Mouse (Mus musculus) liver, embryonic 11.5 days (tissue): ENCODE data around the gene Gigyf2. TPM values are rescaled to one million over a fixed set of nuclear protein-coding genes. Genes with fewer than 3 reads are reported as not detected.

Source experiments
- ATAC-seq: fragments of 200-750 bp; cut with Nextera tagmentation; replicated peaks from 2 replicates; pipeline ENCODE4 v1.8.0; 2017; ENCODE audit warnings: moderate number of reproducible peaks, mild to moderate bottlenecking, moderate TSS enrichment, moderate library complexity; ENCODE audit not compliant: low FRiP score
- DNase-seq: peaks from one replicate; pipeline ENCODE4 v3.0.0-alpha.2; 2017; ENCODE audit warnings: low spot score
- H3K27ac ChIP-seq: fragments of 300-500 bp; sonication (generic); 2 replicates; pipeline ENCODE4 v1.5.1; 2014; ENCODE audit warnings: mild to moderate bottlenecking, low read depth, low read length, control low read depth
- H3K27me3 ChIP-seq: fragments of 300-500 bp; sonication (generic); replicated peaks from 2 replicates; pipeline ENCODE4 v1.6.1; 2014; ENCODE audit warnings: low read length, mixed read lengths; ENCODE audit not compliant: control insufficient read depth, insufficient read depth
- H3K36me3 ChIP-seq: fragments of 300-500 bp; sonication (generic); 2 replicates; pipeline ENCODE4 v1.6.1; 2014; ENCODE audit warnings: mild to moderate bottlenecking, low read length, moderate library complexity, mixed read lengths; ENCODE audit not compliant: control insufficient read depth, insufficient read depth
- H3K4me1 ChIP-seq: fragments of 300-500 bp; sonication (generic); replicated peaks from 2 replicates; pipeline ENCODE4 v1.6.1; 2014; ENCODE audit warnings: low read length, mixed read lengths; ENCODE audit not compliant: control insufficient read depth, insufficient read depth
- H3K4me2 ChIP-seq: fragments of 300-500 bp; sonication (generic); 2 replicates; pipeline ENCODE4 v1.6.1; 2014; ENCODE audit warnings: mild to moderate bottlenecking, control low read depth, moderate library complexity
- H3K4me3 ChIP-seq: fragments of 300-500 bp; sonication (generic); 2 replicates; pipeline ENCODE4 v1.5.1; 2014; ENCODE audit warnings: low read depth, low read length, control low read depth
- H3K9ac ChIP-seq: fragments of 300-500 bp; sonication (generic); 2 replicates; pipeline ENCODE4 v1.6.1; 2014; ENCODE audit warnings: low read depth, low read length, control low read depth
- H3K9me3 ChIP-seq: fragments of 300-500 bp; sonication (generic); 2 replicates; pipeline ENCODE4 v1.6.1; 2016; ENCODE audit warnings: low read length, inconsistent platforms, mixed read lengths; ENCODE audit not compliant: control insufficient read depth
- WGBS: fragments of 180-500 bp; shearing (Covaris S2); extraction: QIAGEN DNeasy Blood & Tissue Kit; methylation state at CpG from one replicate; pipeline ENCODE4 v1.1.7; 2014; 5-methylcytosine and 5-hydroxymethylcytosine counted together
- polyA plus RNA-seq: library from polyadenylated mRNA; unstranded; fragments of >200 nt; fragmentation: Nextera tagmentation; extraction: Ambion mirVana; gene quantifications from 2 replicates; pipeline ENCODE4 v1.2.1, GENCODE M21; 2014

Gigyf2 gene
- polyA plus RNA-seq: 35.1 and 40.4 TPM in 2 replicates

DNA sequence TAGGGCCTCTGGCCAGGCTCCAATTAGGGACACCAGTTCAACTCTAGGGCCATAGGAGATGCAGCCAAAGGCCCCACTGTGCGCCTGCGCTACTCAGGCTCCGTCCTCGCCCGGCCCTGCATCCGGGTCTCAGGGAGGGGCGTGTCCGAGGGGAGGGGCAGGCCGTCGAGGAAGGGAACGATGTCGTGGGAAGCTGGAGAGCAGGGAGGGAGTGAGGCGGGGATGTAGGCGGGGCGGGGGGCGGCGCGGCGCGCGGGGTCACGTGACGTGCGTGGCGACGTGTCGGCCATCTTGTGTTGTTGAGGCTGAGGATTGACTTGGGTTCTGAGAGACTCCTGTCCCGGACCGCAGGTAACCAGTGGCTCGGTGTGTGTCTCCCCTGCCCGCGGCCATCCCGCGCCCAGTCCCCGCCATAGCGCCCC is at the start of gene Gigyf2:
Gene Gigyf2 (plus strand): TSS at position 257 of the 422 bp plus-strand sequence.
- peak within 1 kb of the TSS; percentile 91 for H3K4me3 ChIP-seq
- peak; percentile 98 for ATAC-seq
- H3K4me2 ChIP-seq: peak within 1 kb of the TSS; percentile 84
- peaks cover 9% of the 10 kb centered on the region; the same call in 1 of the 2 replicates for H3K4me1 ChIP-seq
- 0% methylated on average over 30 of the region's 36 CpGs for WGBS
- peak; percentile 100 for DNase-seq
- peak within 1 kb of the TSS; percentile 88 for H3K9ac ChIP-seq
- H3K27me3 ChIP-seq: no peaks in the 10 kb centered on the region
- no peaks in the 10 kb centered on the region for H3K36me3 ChIP-seq
- no peaks in the 10 kb centered on the region for H3K9me3 ChIP-seq
- peak within 1 kb of the TSS; percentile 81 for H3K27ac ChIP-seq

DNA sequence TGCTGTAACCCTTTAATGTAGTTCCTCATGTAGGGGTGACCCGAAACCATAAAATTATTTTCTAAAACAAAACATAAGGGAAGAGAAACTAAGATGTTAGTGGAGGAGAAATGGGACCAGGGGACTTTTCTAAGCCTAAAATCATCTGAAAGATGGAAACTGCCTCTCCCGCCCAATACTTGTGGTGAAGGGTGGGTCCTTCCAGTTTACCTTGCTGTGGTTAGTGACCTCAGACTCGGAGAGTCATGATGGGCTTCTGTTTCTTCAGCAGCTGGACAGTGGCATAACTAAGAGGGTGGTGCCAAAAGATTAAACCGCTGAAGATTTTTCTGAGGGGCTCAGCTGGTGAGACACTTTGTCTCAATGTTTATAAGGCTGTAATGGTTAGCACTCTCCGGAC is 46.5 kb upstream of the Gigyf2 start:
- no peak overlapping the region for H3K27ac ChIP-seq
- H3K9ac ChIP-seq: no peak overlapping the region
- no peak overlapping the region for H3K4me3 ChIP-seq
- 71% methylated on average over 5 of the region's 5 CpGs for WGBS
- H3K36me3 ChIP-seq: no peaks in the 10 kb centered on the region
- no peaks in the 10 kb centered on the region for H3K4me1 ChIP-seq
- no peak overlapping the region for H3K4me2 ChIP-seq
- ATAC-seq (no peak), DNase-seq (no peak)
- no peaks in the 10 kb centered on the region for H3K9me3 ChIP-seq
- no peaks in the 10 kb centered on the region; the same call in 1 of the 2 replicates for H3K27me3 ChIP-seq

DNA sequence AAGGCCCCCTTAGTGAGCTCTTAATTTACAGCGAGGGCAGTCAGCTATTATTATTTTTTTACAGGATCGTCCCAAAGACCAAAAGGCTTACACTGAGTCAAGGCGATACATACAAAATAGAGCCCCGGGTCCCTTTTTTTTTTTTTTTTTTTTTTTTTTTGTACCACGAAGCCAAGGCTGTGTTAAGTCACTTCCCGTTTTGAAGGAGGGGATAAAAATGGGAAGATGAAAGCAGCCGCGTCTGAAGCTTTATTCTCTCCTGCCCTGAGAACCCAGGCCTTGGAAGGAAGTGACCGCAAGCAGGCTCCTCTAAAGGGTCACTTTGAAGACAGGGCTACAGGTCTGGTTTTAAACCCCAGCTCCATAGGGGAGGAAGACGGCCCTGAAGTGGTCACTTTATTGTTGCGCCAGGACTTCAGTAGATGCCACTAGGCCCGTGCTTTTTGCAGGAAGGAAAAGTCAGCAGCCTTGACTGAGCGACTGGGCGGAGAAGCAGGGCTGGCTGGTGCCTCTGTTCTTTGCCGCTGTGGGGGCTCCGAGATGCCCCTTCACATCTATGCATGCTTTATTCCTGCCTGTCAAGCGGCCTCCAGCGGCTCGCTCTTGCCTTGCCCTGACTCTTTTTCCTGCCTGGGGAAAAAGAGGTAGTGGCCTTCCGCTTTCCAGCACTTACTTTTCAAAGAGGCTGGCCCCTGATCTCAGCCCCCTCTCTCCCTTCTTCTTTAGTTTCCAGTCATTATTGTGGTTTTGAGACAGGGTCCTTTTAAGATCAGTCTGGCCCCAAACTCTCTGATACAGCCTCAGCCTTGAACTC is 45.0 kb upstream of the Gigyf2 start:
- WGBS: 22% methylated on average over 20 of the region's 20 CpGs
- ATAC-seq: no peak

DNA sequence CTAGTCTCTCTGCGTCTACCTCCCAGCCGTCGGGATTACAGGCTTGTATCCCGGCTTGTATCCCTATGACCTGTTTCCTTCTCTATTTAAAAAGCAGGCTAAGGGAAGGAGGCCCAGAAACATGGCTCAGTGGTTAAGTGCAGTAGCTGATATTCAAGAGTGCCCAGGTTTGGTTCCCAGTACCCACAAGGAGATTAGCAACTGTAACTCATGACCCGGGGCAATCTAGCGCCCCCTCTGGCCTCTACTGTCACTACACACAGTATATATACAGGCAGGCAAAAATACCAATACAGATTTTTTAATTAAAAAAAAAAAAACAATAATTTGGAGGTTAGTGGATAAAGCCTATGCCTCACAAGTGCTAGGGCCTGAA is 44.4 kb upstream of the Gigyf2 start:
- H3K9ac ChIP-seq: no peak overlapping the region
- no peaks in the 10 kb centered on the region for H3K4me1 ChIP-seq
- ATAC-seq: no peak
- no peaks in the 10 kb centered on the region for H3K36me3 ChIP-seq
- H3K4me3 ChIP-seq: no peak overlapping the region
- DNase-seq: no peak
- 59% methylated on average over 6 of the region's 6 CpGs for WGBS
- no peaks in the 10 kb centered on the region; the same call in 1 of the 2 replicates for H3K27me3 ChIP-seq
- H3K4me2 ChIP-seq: no peak overlapping the region
- no peaks in the 10 kb centered on the region for H3K9me3 ChIP-seq
- no peak overlapping the region for H3K27ac ChIP-seq

More for the DNA sequence above, 45.0 kb upstream of the Gigyf2 start:
- Histone ChIP-seq H3K36me3 (no peaks in the 10 kb centered on the region), H3K9ac (no peak overlapping the region), H3K27ac (no peak overlapping the region), H3K4me2 (peak overlapping the region; percentile 30), H3K4me3 (no peak overlapping the region), H3K27me3 (no peaks in the 10 kb centered on the region; the same call in 1 of the 2 replicates), H3K9me3 (no peaks in the 10 kb centered on the region), H3K4me1 (no peaks in the 10 kb centered on the region)
- DNase-seq: no peak

DNA sequence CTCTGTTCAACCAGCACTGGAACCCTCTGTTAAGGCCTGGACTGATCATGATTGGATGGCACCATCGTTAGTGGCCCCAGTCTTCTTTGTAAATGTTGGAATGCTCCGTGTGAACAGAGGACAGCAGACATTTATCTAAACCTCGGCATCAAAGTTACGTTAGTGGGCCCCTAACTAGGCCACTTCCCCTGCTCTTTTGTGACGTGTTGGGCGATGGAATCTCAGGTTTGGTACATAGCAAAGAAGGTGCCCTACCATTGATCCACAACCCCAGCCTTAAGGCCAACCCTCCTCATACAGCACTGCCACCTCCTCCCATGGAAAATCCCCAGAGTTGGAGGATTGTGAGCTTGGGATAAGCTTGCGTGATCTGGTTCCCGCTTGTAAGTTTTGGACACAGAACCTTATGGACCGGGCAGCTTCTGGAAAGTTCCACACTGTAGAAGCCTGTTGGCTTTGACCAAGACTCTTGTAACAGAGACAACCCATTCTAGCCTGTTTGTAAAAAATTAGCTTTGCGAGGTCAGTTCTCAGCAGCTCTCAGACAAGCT is 43.3 kb upstream of the Gigyf2 start:
- Histone ChIP-seq H3K27ac (no peak overlapping the region), H3K27me3 (no peaks in the 10 kb centered on the region), H3K36me3 (no peaks in the 10 kb centered on the region), H3K9ac (no peak overlapping the region), H3K4me2 (no peak overlapping the region), H3K9me3 (no peaks in the 10 kb centered on the region), H3K4me3 (no peak overlapping the region), H3K4me1 (no peaks in the 10 kb centered on the region)
- DNase-seq (no peak), ATAC-seq (no peak)
- WGBS: 76% methylated on average over 10 of the region's 10 CpGs

DNA sequence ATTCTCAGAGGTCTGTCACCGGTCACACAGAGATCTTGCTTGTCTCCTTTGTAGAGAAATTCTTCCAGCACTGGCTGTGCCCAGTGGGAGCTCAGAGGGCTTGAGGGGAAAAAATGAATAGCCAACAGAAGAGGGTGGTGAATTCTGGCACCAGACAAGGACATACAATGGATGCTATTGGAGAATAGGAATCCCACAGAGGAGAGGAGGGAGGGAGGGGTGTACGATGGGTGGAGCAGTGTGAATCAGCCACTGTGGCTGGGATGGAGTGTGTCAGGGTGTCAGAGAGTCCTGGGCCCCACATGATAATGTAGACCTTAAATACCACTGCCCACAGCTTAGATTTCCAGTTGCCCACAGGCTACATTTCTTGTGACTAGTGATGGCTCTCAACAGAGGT is 39.7 kb upstream of the Gigyf2 start:
- no peaks in the 10 kb centered on the region for H3K36me3 ChIP-seq
- H3K27ac ChIP-seq: no peak overlapping the region
- no peaks in the 10 kb centered on the region for H3K4me1 ChIP-seq
- 90% methylated on average over 2 of the region's 2 CpGs for WGBS
- DNase-seq (no peak), ATAC-seq (no peak)
- H3K4me2 ChIP-seq: no peak overlapping the region
- no peaks in the 10 kb centered on the region for H3K27me3 ChIP-seq
- H3K9ac ChIP-seq: no peak overlapping the region
- H3K9me3 ChIP-seq: no peaks in the 10 kb centered on the region
- no peak overlapping the region for H3K4me3 ChIP-seq

DNA sequence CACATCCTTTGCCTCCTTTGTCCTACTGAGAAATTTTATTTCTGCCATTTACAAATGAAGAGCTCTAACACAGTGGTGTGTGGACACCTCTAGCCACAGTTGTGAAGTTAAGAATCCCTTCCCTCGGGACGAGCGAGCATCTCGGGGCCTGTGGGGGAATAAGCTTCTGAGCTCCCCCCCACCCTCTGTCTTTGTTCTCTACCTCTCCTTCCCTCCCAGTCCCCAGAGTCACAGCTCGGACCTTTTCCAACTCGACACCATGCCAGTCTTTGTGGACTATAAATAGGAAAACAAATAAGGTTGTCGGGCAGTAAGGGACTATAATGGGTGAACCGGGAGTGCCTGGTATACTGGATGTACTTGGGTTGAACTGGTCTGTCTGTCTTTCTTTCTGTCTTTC is 35.4 kb upstream of the Gigyf2 start:
- no peaks in the 10 kb centered on the region for H3K27me3 ChIP-seq
- H3K4me1 ChIP-seq: no peaks in the 10 kb centered on the region
- no peak overlapping the region for H3K9ac ChIP-seq
- 77% methylated on average over 8 of the region's 8 CpGs for WGBS
- no peaks in the 10 kb centered on the region for H3K36me3 ChIP-seq
- no peak for DNase-seq
- no peak overlapping the region for H3K4me3 ChIP-seq
- H3K4me2 ChIP-seq: no peak overlapping the region
- H3K27ac ChIP-seq: no peak overlapping the region
- H3K9me3 ChIP-seq: no peaks in the 10 kb centered on the region
- ATAC-seq: no peak

DNA sequence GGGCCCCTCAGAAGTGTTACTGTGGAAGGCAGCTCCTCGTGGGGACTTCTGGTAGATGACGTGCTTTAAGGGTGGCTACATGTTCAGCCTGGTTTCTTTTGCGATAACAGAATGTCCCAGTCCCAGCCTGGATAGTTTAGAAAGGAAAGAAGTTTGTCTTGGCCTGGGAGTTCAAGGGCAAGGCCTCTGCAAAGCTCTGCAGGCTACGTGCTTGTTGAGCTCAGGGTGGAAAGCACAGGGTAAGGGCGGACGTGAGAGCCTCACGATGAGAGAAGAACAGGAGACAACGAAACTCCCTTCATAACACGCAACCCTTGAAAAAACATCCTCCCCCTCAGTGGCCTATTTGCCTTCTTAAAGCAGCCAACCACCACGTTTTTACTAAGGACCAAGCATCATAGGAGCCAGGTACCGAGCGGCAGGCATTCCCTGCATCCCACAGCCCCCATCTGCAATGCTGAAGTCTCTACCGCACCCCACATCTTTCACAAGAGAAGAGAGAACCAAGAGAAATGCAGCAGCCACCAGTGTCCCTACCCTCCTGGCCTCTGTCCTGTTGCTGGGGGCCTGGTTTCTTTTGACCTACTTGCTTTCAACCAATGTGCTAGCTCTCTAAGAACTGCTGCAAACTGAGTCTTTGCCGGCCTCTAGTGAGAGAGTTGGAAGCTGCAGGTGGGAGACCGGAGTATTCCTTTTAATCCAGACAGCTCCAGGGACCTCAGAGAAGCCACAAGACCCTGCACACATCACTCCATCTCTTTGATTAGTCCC is 34.2 kb upstream of the Gigyf2 start:
- no peaks in the 10 kb centered on the region for H3K4me1 ChIP-seq
- no peak overlapping the region for H3K9ac ChIP-seq
- no peak overlapping the region for H3K4me3 ChIP-seq
- DNase-seq (no peak), ATAC-seq (no peak)
- H3K36me3 ChIP-seq: no peaks in the 10 kb centered on the region
- H3K27ac ChIP-seq: no peak overlapping the region
- no peaks in the 10 kb centered on the region for H3K9me3 ChIP-seq
- 60% methylated on average over 15 of the region's 15 CpGs for WGBS
- H3K4me2 ChIP-seq: no peak overlapping the region
- no peaks in the 10 kb centered on the region for H3K27me3 ChIP-seq
